Mouse (Mus musculus) G1E (cell line): ENCODE results near the gene Btc.

ENCODE experiments used
- CTCF ChIP-seq: IDR thresholded peaks from 2 replicates; pipeline ENCODE4 v1.5.1; 2012; ENCODE audit warnings: low read depth, low read length, inconsistent platforms, mixed read lengths
- GATA1 ChIP-seq: IDR thresholded peaks from 2 replicates; pipeline ENCODE4 v1.6.1; 2012; ENCODE audit warnings: borderline replicate concordance, low read length, inconsistent platforms, mixed read lengths
- GATA2 ChIP-seq: IDR thresholded peaks from 2 replicates; pipeline ENCODE4 v1.6.1; 2012; ENCODE audit warnings: low read depth, low read length, inconsistent platforms, borderline replicate concordance
- POLR2AphosphoS5 ChIP-seq: IDR thresholded peaks from 2 replicates; pipeline ENCODE4 v1.6.1; 2012; ENCODE audit warnings: low read depth, low read length, inconsistent platforms; ENCODE audit not compliant: insufficient replicate concordance
- TAL1 ChIP-seq: conservative IDR thresholded peaks from 2 replicates; pipeline ENCODE4 v1.6.1; 2012; ENCODE audit warnings: low read depth, low read length, inconsistent platforms, mixed read lengths

- TF ChIP-seq GATA1 (no peak), TAL1 (no peak), CTCF (no peak), POLR2AphosphoS5 (no peak), GATA2 (no peak)
Observed at GRCm38 (mm10) chr5:91363274-91363991, 39.4 kb downstream of the Btc start.
